Mouse (Mus musculus): ENCODE data around the gene Prkca. TPM values are rescaled to one million over a fixed set of nuclear protein-coding genes. Genes with fewer than 3 reads are reported as not detected.

Prkca gene
- total RNA-seq, 1 experiment: 8.4 TPM

DNA sequence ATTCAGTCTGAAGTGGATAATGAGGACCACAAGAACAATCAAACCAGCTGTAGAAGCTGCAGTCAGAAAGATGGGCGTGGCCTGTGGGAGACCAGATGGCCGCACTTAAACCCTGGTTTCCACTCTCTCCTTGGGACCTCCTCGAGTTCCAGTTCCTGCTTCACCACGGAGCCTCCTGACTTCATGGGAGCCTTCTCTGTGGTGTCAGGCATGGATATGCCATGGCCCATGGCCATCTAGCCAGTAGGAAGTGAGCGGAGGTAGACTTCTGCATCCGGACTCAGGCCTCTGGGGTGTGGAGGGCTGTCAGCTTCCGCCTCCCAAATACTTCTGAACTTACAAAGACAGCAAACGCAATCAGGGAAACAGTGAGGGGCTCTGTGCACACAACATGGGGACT lies 121.1 kb downstream of the Prkca start:
- DNase-seq (ENCODE audit: low read depth, low spot score): no peak
- Histone ChIP-seq H3K4me3 (ENCODE audit: insufficient read depth in 1 of 2, low read depth in 1 of 2, low read length in 2 of 2, poor library complexity in 1 of 2, severe bottlenecking in 1 of 2) (no peak overlapping the region), H3K9ac (ENCODE audit: insufficient read depth, low read depth, low read length, poor library complexity, severe bottlenecking) (no peak overlapping the region), H3K4me1 (ENCODE audit: control insufficient read depth in 2 of 2, insufficient read depth in 2 of 2, low read length in 2 of 2, poor library complexity in 1 of 2) (peaks cover 0 to 2% of the 10 kb centered on the region in 2 experiments; a peak in 1 of 4 replicates), H3K36me3 (ENCODE audit: control insufficient read depth, insufficient read depth, low read length, poor library complexity, severe bottlenecking) (no peaks in the 10 kb centered on the region), H3K9me3 (ENCODE audit: control insufficient read depth, insufficient read depth, low read depth, low read length) (no peaks in the 10 kb centered on the region), H3K27ac (ENCODE audit: insufficient read depth, low read depth, low read length, poor library complexity, severe bottlenecking) (no peak overlapping the region; the same call in 1 of the 2 replicates)
- in situ Hi-C loops (cut with MboI; ENCODE audit: low sequenced_read_pairs in 2 of 2, unreplicated experiment in 2 of 2): no loop called here
- no peak for TF ChIP-seq MAFK (IDR thresholded peaks at IDR 0.05; ENCODE audit: insufficient read depth, low read depth, low read length)
- TF ChIP-seq HCFC1 (IDR thresholded peaks at IDR 0.05; ENCODE audit: borderline replicate concordance, insufficient read depth, low read length): no peak
- TF ChIP-seq ZC3H11A (IDR thresholded peaks at IDR 0.05; ENCODE audit: borderline replicate concordance, low read depth, low read length): no peak
- no peak for TF ChIP-seq CHD2 (IDR thresholded peaks at IDR 0.05; ENCODE audit: low read depth, low read length)
- TF ChIP-seq ZNF384 (IDR thresholded peaks at IDR 0.05; ENCODE audit: low read depth, low read length): no peak

DNA sequence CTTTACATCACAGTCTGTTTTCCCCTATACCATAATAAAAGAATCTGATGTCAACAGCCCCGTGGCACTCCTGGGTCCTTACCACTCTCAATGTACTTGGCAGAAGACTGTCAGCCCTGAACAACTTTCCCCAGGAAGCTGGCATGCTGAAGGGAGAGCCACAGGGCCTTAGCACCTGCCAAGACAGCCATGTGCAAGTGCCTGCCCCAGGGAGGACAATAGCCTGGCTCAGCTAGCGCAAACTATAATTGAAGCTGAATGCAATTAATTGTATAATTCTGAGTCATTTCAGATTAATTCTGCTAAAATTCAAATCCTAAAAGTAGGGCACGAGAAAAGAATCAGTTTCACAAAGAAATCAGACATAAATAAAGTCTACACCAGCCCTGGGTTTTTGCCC lies 121.7 kb downstream of the Prkca start:
- DNase-seq (ENCODE audit: low read depth, low spot score): no peak
- no peaks in the 10 kb centered on the region for H3K36me3 ChIP-seq (ENCODE audit: control insufficient read depth, insufficient read depth, low read length, poor library complexity, severe bottlenecking)
- no peaks in the 10 kb centered on the region for H3K9me3 ChIP-seq (ENCODE audit: control insufficient read depth, insufficient read depth, low read depth, low read length)
- peaks cover 0 to 2% of the 10 kb centered on the region in 2 experiments; a peak in 1 of 4 replicates for H3K4me1 ChIP-seq (ENCODE audit: control insufficient read depth in 2 of 2, insufficient read depth in 2 of 2, low read length in 2 of 2, poor library complexity in 1 of 2)
- TF ChIP-seq HCFC1 (IDR thresholded peaks at IDR 0.05; ENCODE audit: borderline replicate concordance, insufficient read depth, low read length) (no peak), ZC3H11A (IDR thresholded peaks at IDR 0.05; ENCODE audit: borderline replicate concordance, low read depth, low read length) (no peak), CHD2 (IDR thresholded peaks at IDR 0.05; ENCODE audit: low read depth, low read length) (no peak), MAFK (IDR thresholded peaks at IDR 0.05; ENCODE audit: insufficient read depth, low read depth, low read length) (no peak), ZNF384 (IDR thresholded peaks at IDR 0.05; ENCODE audit: low read depth, low read length) (no peak)
- no peak overlapping the region for H3K4me3 ChIP-seq (ENCODE audit: insufficient read depth in 1 of 2, low read depth in 1 of 2, low read length in 2 of 2, poor library complexity in 1 of 2, severe bottlenecking in 1 of 2)
- in situ Hi-C loops (cut with MboI; ENCODE audit: low sequenced_read_pairs in 2 of 2, unreplicated experiment in 2 of 2): no loop called here
- no peak overlapping the region for H3K27ac ChIP-seq (ENCODE audit: insufficient read depth, low read depth, low read length, poor library complexity, severe bottlenecking)
- no peak overlapping the region for H3K9ac ChIP-seq (ENCODE audit: insufficient read depth, low read depth, low read length, poor library complexity, severe bottlenecking)

DNA sequence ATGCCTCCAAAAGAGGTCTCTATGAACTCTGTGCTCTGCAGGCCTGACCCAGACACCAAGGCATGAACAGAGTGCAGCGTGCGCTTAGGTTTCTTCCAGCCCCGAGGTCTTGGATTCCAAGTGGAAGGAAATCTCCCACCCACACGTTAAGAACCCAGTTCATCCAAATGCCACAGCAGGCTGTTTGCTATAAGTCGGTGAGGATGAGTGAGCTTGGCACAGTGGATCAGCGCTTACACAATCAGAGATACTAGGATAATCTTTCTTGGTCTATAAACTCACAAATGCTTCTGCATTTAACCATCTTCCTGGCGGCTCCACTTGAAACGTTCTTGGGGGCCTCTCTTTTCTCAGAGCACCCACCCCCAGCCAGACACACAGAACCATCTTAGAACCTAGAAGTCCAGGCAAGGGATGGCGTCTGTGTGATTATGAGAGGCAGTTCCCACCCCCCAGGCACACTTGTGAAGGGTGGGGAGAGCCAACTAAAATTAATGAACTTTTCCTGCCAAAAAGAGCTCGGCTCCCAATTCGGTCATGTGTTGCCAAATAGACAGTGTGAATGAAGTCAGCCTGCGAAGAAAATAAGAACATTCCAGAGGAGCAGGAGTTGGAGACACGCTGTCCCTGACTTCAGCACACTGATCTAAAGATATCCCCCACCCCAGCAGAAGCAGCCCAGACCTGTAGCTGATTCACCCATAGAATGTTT lies 122.4 kb downstream of the Prkca start:
- Histone ChIP-seq H3K4me1 (ENCODE audit: control insufficient read depth in 2 of 2, insufficient read depth in 2 of 2, low read length in 2 of 2, poor library complexity in 1 of 2) (peaks cover 0 to 2% of the 10 kb centered on the region in 2 experiments; a peak in 1 of 4 replicates), H3K27ac (ENCODE audit: insufficient read depth, low read depth, low read length, poor library complexity, severe bottlenecking) (no peak overlapping the region), H3K9ac (ENCODE audit: insufficient read depth, low read depth, low read length, poor library complexity, severe bottlenecking) (no peak overlapping the region), H3K9me3 (ENCODE audit: control insufficient read depth, insufficient read depth, low read depth, low read length) (no peaks in the 10 kb centered on the region), H3K4me3 (ENCODE audit: insufficient read depth in 1 of 2, low read depth in 1 of 2, low read length in 2 of 2, poor library complexity in 1 of 2, severe bottlenecking in 1 of 2) (no peak overlapping the region), H3K36me3 (ENCODE audit: control insufficient read depth, insufficient read depth, low read length, poor library complexity, severe bottlenecking) (no peaks in the 10 kb centered on the region)
- no peak for DNase-seq (ENCODE audit: low read depth, low spot score)
- no peak for TF ChIP-seq CHD2 (IDR thresholded peaks at IDR 0.05; ENCODE audit: low read depth, low read length)
- no peak for TF ChIP-seq ZC3H11A (IDR thresholded peaks at IDR 0.05; ENCODE audit: borderline replicate concordance, low read depth, low read length)
- TF ChIP-seq HCFC1 (IDR thresholded peaks at IDR 0.05; ENCODE audit: borderline replicate concordance, insufficient read depth, low read length): no peak
- no peak for TF ChIP-seq MAFK (IDR thresholded peaks at IDR 0.05; ENCODE audit: insufficient read depth, low read depth, low read length)
- TF ChIP-seq ZNF384 (IDR thresholded peaks at IDR 0.05; ENCODE audit: low read depth, low read length): no peak
- in situ Hi-C loops (cut with MboI; ENCODE audit: low sequenced_read_pairs in 2 of 2, unreplicated experiment in 2 of 2): no loop called here

DNA sequence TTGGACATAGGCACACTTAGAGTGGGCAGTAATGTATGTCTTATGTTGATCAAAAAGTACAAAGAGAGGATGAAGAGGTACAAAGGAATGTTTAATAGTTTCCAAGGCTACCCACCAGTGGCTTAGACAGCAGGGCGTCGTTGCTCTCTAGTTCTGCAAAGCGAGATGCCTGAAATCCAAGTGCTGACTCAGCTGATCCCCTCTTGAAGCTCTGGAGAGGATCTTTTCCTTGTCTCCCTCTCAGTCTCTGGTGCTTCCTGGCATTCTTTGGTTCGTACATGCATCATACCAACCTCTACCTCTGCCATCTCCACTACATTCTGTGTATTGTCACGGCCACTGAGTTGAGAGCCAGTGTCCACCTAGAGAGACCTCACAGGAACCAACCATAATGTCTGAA lies 123.1 kb downstream of the Prkca start:
- no peak for DNase-seq (ENCODE audit: low read depth, low spot score)
- in situ Hi-C loops (cut with MboI; ENCODE audit: low sequenced_read_pairs in 2 of 2, unreplicated experiment in 2 of 2): no loop called here

More for the DNA sequence above, 123.1 kb downstream of the Prkca start:
- no peak overlapping the region for H3K9ac ChIP-seq (ENCODE audit: insufficient read depth, low read depth, low read length, poor library complexity, severe bottlenecking)
- TF ChIP-seq MAFK (IDR thresholded peaks at IDR 0.05; ENCODE audit: insufficient read depth, low read depth, low read length) (peak; percentile 78), ZNF384 (IDR thresholded peaks at IDR 0.05; ENCODE audit: low read depth, low read length) (no peak)
- no peaks in the 10 kb centered on the region for H3K36me3 ChIP-seq (ENCODE audit: control insufficient read depth, insufficient read depth, low read length, poor library complexity, severe bottlenecking)
- no peak overlapping the region for H3K4me3 ChIP-seq (ENCODE audit: insufficient read depth in 1 of 2, low read depth in 1 of 2, low read length in 2 of 2, poor library complexity in 1 of 2, severe bottlenecking in 1 of 2)
- no peaks in the 10 kb centered on the region for H3K9me3 ChIP-seq (ENCODE audit: control insufficient read depth, insufficient read depth, low read depth, low read length)
- H3K27ac ChIP-seq (ENCODE audit: insufficient read depth, low read depth, low read length, poor library complexity, severe bottlenecking): no peak overlapping the region
- H3K4me1 ChIP-seq (ENCODE audit: control insufficient read depth in 2 of 2, insufficient read depth in 2 of 2, low read length in 2 of 2, poor library complexity in 1 of 2): peaks cover 0 to 2% of the 10 kb centered on the region in 2 experiments; a peak in 1 of 4 replicates
